Mouse (Mus musculus) midbrain, embryonic 16.5 days (tissue): ENCODE data around the gene Magi1. TPM values are rescaled to one million over a fixed set of nuclear protein-coding genes. Genes with fewer than 3 reads are reported as not detected.
"Not testable (repeated sequence)": the region's sequence is repeated elsewhere in the genome, so short reads cannot be mapped to it uniquely, and the experiment has no call there.

Experiments used
- ATAC-seq: fragments of 200-750 bp; cut with Nextera tagmentation; 2 replicates; pipeline ENCODE4 v1.8.0; 2017; ENCODE audit warnings: moderate TSS enrichment
- H3K27ac ChIP-seq: fragments of 300-500 bp; sonication (generic); 2 replicates; pipeline ENCODE4 v1.5.1; 2014; ENCODE audit warnings: mild to moderate bottlenecking, low read length, mixed read lengths
- H3K27me3 ChIP-seq: fragments of 300-500 bp; sonication (generic); 2 replicates; pipeline ENCODE4 v1.6.1; 2014; ENCODE audit warnings: low read depth, low read length, mixed read lengths; ENCODE audit not compliant: control insufficient read depth, insufficient read depth
- H3K36me3 ChIP-seq: fragments of 300-500 bp; sonication (generic); 2 replicates; pipeline ENCODE4 v1.6.1; 2014; ENCODE audit warnings: mild to moderate bottlenecking, low read length, moderate library complexity, mixed read lengths; ENCODE audit not compliant: control insufficient read depth, insufficient read depth
- H3K4me1 ChIP-seq: fragments of 300-500 bp; sonication (generic); 2 replicates; pipeline ENCODE4 v1.6.1; 2014; ENCODE audit warnings: mild to moderate bottlenecking, low read length, mixed read lengths; ENCODE audit not compliant: control insufficient read depth, insufficient read depth
- H3K4me2 ChIP-seq: fragments of 300-500 bp; sonication (generic); 2 replicates; pipeline ENCODE4 v1.6.1; 2014; ENCODE audit warnings: mild to moderate bottlenecking, low read length, mixed read lengths
- H3K4me3 ChIP-seq: fragments of 300-500 bp; sonication (generic); 2 replicates; pipeline ENCODE4 v1.5.1; 2014; ENCODE audit warnings: low read depth, mild to moderate bottlenecking, low read length, moderate library complexity, mixed read lengths
- H3K9ac ChIP-seq: fragments of 300-500 bp; sonication (generic); 2 replicates; pipeline ENCODE4 v1.6.1; 2014; ENCODE audit warnings: low read depth, low read length, mixed read lengths
- H3K9me3 ChIP-seq: fragments of 300-500 bp; sonication (generic); replicated peaks from 2 replicates; pipeline ENCODE4 v1.6.1; 2014; ENCODE audit warnings: mild to moderate bottlenecking, low read length, mixed read lengths; ENCODE audit not compliant: control insufficient read depth, poor library complexity, severe bottlenecking
- WGBS: fragments of 180-500 bp; shearing (Covaris S2); extraction: QIAGEN DNeasy Blood & Tissue Kit; methylation state at CpG from one replicate; pipeline ENCODE4 v1.1.7; 2014; 5-methylcytosine and 5-hydroxymethylcytosine counted together
- polyA plus RNA-seq: library from polyadenylated mRNA; unstranded; fragments of >200 nt; fragmentation: Nextera tagmentation; extraction: Ambion mirVana; gene quantifications from 2 replicates; pipeline ENCODE4 v1.2.1, GENCODE M21; 2015

Magi1 gene
- polyA plus RNA-seq, 1 experiment from 2014 or later: 34.6 TPM

- 84% methylated on average over 17 of the region's 17 CpGs for WGBS
- ATAC-seq: no peak
- H3K36me3 ChIP-seq: peaks cover 24% of the 10 kb centered on the region
- H3K4me1 ChIP-seq: no peaks in the 10 kb centered on the region
- no peaks in the 10 kb centered on the region for H3K9me3 ChIP-seq
- H3K27me3 ChIP-seq: no peaks in the 10 kb centered on the region
- no peak overlapping the region for H3K27ac ChIP-seq
- no peak overlapping the region for H3K4me3 ChIP-seq
- no peak overlapping the region for H3K4me2 ChIP-seq
- H3K9ac ChIP-seq: no peak overlapping the region
These were observed 605.0 kb downstream of the Magi1 start for GRCm38 (mm10) chr6:93678766-93679165.

- no peak for ATAC-seq
- Histone ChIP-seq H3K27ac (no peak overlapping the region), H3K4me1 (no peaks in the 10 kb centered on the region), H3K9ac (no peak overlapping the region), H3K4me2 (no peak overlapping the region), H3K4me3 (no peak overlapping the region), H3K36me3 (no peaks in the 10 kb centered on the region), H3K27me3 (no peaks in the 10 kb centered on the region), H3K9me3 (no peaks in the 10 kb centered on the region)
- 47% methylated on average over 2 of the region's 2 CpGs for WGBS
These were observed 617.0 kb downstream of the Magi1 start for GRCm38 (mm10) chr6:93666731-93667130.

- Histone ChIP-seq H3K36me3 (no peaks in the 10 kb centered on the region), H3K27ac (no peak overlapping the region), H3K9ac (no peak overlapping the region), H3K27me3 (no peaks in the 10 kb centered on the region), H3K4me3 (no peak overlapping the region), H3K9me3 (no peaks in the 10 kb centered on the region), H3K4me2 (no peak overlapping the region), H3K4me1 (no peaks in the 10 kb centered on the region)
- 96% methylated on average over 12 of the region's 12 CpGs for WGBS
- ATAC-seq: no peak
These were observed 618.5 kb downstream of the Magi1 start for GRCm38 (mm10) chr6:93665056-93665805.

GRCm38 (mm10) chr6:93661139-93661538, 622.6 kb downstream of the Magi1 start:
- Histone ChIP-seq H3K4me1 (no peaks in the 10 kb centered on the region), H3K27me3 (no peaks in the 10 kb centered on the region), H3K9me3 (no peaks in the 10 kb centered on the region), H3K9ac (no peak overlapping the region), H3K4me3 (no peak overlapping the region), H3K27ac (no peak overlapping the region), H3K36me3 (no peaks in the 10 kb centered on the region), H3K4me2 (no peak overlapping the region)
- ATAC-seq: no peak
- WGBS: 60% methylated on average over 1 of the region's 1 CpGs

DNA sequence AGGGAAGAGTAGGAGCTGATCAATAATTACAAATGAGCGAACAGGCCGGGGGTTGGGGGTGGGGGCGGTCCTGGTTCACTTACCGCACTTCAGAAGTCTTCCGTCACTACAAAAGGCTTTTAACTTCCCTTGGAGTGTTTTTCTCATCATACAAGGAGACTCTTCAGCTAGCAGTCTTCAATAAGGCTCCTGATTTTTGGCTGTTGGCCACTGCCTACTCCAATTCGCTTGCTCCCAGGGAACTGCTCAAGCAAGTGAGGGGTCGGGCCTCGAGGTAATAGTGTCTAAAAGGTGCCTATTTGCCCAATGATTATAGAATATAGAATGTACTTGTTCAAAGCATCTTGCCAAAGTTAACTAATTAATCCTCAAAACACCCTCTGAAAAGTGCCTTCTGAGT, 624.2 kb downstream of the Magi1 start:
- Histone ChIP-seq H3K4me1 (no peaks in the 10 kb centered on the region), H3K9ac (no peak overlapping the region), H3K27me3 (no peaks in the 10 kb centered on the region), H3K4me3 (no peak overlapping the region), H3K36me3 (no peaks in the 10 kb centered on the region), H3K4me2 (no peak overlapping the region), H3K9me3 (no peaks in the 10 kb centered on the region), H3K27ac (no peak overlapping the region)
- WGBS: 50% methylated on average over 8 of the region's 8 CpGs
- ATAC-seq: no peak

DNA sequence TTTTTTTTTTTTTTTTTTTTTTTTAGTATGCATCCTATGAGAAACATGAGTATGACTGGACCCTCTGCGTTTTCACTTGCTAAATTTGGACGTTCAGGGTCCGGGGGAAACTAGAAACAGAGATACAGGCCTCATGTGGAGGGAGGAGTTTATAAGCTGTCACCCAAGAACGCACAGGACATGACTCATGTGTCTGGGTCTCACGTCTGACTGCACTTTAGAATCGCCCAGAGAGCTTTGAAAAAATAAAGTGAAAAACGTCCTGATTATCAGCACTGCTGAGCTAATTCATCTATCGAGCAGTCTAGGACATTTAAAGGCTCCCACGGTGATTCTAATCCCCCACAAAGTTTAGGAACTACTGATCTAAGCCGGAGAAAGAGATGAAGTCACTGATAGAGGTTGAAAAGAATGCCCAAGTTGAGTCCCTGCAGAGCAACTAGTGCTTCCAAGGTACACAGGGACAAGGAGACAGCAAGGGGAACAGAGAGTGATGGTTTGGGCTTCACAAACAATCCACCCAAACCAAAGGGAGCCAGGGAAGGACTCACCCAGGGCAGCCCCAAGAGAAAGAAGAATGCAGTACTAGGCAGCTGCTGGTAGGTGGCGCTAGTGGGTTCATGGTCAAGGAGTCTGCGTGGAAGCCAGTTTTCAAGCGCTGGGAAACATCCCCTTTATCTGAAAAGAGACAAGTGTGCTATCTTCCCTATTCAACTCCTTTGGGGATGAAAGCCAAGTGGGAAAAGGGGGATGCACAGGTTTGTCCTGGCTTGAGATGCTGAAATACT, 626.3 kb downstream of the Magi1 start:
- no peaks in the 10 kb centered on the region for H3K27me3 ChIP-seq
- no peaks in the 10 kb centered on the region for H3K36me3 ChIP-seq
- no peaks in the 10 kb centered on the region for H3K4me1 ChIP-seq
- H3K4me2 ChIP-seq: no peak overlapping the region
- ATAC-seq: no peak
- no peak overlapping the region for H3K4me3 ChIP-seq
- H3K9me3 ChIP-seq: no peaks in the 10 kb centered on the region
- H3K9ac ChIP-seq: no peak overlapping the region
- 30% methylated on average over 13 of the region's 13 CpGs for WGBS
- H3K27ac ChIP-seq: no peak overlapping the region

- H3K4me2 ChIP-seq: no peak overlapping the region
- H3K36me3 ChIP-seq: no peaks in the 10 kb centered on the region
- H3K9me3 ChIP-seq: no peaks in the 10 kb centered on the region
- no peak for ATAC-seq
- no peak overlapping the region for H3K27ac ChIP-seq
- H3K9ac ChIP-seq: no peak overlapping the region
- no peaks in the 10 kb centered on the region for H3K27me3 ChIP-seq
- no peak overlapping the region for H3K4me3 ChIP-seq
- WGBS: 80% methylated on average over 8 of the region's 8 CpGs
- no peaks in the 10 kb centered on the region for H3K4me1 ChIP-seq
These were observed 635.0 kb downstream of the Magi1 start for GRCm38 (mm10) chr6:93648581-93649230.

DNA sequence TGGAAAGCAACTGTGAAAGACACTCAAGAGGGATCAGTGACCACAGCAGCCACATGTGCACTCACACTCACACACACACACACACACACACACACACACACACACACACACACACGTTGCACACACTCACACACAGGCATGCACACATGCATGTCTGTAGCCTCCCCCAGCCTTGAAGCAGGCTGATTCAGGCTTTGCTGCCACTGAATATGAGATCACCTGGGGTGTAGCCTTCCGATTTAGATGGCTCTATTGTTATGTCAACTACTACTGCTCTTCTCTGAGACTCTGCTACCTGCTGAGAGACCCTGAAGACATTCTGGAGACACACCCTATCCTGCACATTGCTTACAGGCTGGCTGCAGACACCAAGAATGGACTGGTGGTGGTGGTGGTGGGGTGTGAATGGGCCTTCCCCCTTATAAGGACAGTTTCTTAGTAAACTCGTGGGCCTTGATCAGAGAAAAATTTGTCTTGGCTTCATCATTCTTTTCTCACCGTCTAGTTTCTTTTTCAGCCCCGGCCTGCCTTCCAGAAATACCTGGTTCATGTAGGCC, 653.9 kb downstream of the Magi1 start:
- H3K27ac ChIP-seq, H3K4me2 ChIP-seq, H3K9me3 ChIP-seq, H3K4me3 ChIP-seq, H3K27me3 ChIP-seq, H3K9ac ChIP-seq, H3K4me1 ChIP-seq, ATAC-seq, H3K36me3 ChIP-seq: not testable (repeated sequence)
- WGBS: 68% methylated on average over 5 of the region's 5 CpGs
